Mouse (Mus musculus): ENCODE data around the gene Cmklr1.

DNA sequence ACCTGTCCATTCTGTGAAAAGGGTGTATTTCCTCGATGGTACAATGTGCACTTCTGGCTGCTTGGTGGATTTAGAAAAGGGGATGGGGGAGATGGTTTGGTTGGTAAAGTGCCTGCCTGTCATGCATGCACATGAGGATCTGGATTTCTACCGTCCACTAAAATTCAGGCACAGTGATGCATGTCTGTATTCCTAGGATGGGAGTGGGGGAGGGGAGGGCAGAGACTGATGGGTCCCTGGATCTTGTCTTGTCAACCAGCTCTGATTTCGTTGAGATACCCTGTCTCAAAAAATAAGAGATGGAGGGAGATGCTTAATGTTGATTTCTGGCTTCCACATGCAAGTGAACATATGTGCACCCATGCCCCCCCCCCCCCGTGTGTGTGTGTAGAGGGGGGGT, 43.8 kb upstream of the Cmklr1 start:
- TF ChIP-seq CTCF (IDR thresholded peaks at IDR 0.05; ENCODE audit: borderline replicate concordance, insufficient read depth, low read depth, low read length) (no peak), POLR2A (IDR thresholded peaks at IDR 0.05; ENCODE audit: borderline replicate concordance, insufficient read depth, low read length) (no peak)
